Mouse (Mus musculus) layer of hippocampus, adult 9-11 months (tissue): ENCODE results near the gene Gm2237.
"Not testable (repeated sequence)": the region's sequence is repeated elsewhere in the genome, so short reads cannot be mapped to it uniquely, and the experiment has no call there.

ENCODE experiments used
- DNase-seq: peaks from one replicate; pipeline ENCODE4 v3.0.0; 2022

The Gm2237 gene

DNA sequence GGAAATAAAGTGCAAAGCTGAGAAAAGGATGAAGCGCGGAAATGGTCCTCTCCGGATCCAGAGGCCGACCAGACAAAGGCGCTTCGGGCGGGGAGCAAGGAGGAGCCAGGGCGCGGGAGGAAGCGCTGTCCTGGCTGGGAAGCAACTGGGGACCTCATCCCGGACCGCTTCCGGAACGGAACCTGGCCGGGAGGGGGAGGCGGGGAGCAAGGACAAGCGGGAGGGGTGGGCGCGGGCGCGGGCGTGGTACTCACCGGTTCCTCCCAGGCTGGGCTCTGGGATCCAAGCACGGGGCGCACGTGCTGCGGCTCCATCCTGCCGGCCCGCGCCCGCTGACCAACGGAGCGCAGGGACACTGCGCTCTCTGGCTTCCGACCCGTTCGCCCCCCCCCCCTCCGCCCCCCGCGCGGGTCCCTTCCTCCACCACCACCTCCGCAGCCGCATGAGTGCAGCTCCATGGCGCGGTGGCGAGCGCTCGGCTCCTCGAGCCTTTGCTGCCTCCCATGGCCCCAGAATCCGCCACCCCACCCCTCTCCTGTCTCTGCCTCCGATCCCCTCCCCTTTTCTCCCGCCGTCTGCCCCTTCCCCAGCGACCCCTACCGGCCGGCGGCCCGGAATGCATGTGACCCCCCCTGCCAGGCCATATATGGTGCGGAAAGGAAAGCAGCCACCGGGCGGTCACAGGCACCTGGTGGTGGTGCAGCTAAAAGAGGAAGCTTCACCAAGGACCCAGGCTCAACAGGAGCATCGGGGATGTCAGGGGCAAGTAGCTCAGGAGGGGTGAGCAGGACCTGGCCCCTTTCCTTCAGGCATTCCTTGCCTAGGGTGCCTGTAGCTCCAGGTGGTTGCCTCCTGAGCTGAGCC is at the start of gene Gm2237:
Gm2237 (minus strand) TSS at position 332 of the 864 bp plus-strand sequence.
- DNase-seq, result peak; percentile 18

DNA sequence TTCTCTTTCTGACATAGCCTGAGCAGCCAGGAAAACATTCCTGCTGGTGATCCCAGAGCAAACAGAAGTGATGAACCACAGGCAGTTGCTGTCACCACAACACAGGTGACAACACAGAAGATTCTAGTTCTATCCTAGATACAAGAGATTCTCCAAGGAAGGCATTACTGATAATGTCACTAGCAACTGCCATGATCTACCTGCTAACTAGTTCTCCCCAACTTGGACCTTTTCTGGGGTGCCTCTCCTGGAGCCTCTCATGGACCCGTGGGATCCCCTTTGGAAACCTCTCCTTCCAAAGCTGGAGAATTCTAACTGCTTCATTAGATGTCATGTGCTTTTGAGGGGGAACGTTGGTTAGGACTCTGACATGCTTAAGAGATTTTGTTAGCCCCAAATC is 17.5 kb upstream of the Gm2237 start, which contains the start of gene Gm5458:
Gm5458 (minus strand) TSS at position 101 of the 400 bp plus-strand sequence.
- not testable (repeated sequence) for DNase-seq

DNA sequence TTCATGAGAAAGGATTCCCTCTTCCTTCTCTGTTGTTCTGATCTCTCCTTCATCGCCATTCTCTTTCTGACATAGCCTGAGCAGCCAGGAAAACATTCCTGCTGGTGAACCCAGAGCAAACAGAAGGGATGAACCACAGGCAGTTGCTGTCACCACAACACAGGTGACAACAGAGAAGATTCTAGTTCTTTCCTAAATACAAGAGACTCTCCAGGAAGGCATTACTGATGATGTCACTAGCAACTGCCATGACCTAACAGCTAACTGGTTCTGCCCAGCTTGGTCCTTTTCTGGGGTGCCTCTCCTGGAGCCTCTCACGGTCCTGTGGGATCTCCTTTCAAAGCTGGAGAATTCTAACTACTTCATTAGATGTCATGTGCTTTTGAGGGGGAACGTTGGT is 35.1 kb downstream of the Gm2237 start, which contains the start of gene Gm2244:
Gm2244 (minus strand) TSS at position 101 of the 400 bp plus-strand sequence.
- DNase-seq, result not testable (repeated sequence)
